Mouse (Mus musculus): ENCODE results near the gene Rab3d. TPM values are rescaled to one million over a fixed set of nuclear protein-coding genes. Genes with fewer than 3 reads are reported as not detected.

The Rab3d gene
- polyA plus RNA-seq, 1 experiment from 2014 or later: 22.1 TPM

DNA sequence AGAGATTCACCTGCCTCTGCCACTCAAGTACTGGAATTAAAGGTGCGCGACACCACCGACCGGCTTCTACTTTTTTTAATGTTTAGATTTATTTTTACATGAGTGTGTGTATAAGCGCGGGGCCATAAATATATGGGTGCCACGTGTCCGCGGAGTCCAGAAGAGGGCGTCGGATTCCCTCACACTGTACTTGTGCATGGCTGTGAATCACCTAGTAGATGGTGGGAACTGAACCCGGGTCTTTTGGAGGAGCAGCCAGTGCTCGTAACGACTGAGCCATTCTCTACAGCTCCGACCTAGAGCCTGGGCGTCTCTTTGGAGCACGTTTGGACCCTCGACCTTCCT lies 37.2 kb upstream of the Rab3d start:
- ChIA-PET POLR2A (no interaction called here), CTCF (interaction anchor here (1.0 to 1.4 kb wide), 2 partner anchors 43 to 47 kb away, joined by 3 to 4 read pairs; partner anchors contain the start of gene Ccdc151)
- ATAC-seq (peak; percentile 56), DNase-seq (ENCODE audit: low read depth, low spot score) (no peak)
- in situ Hi-C loops (cut with MboI; ENCODE audit: low pct_unique_long_range_greater_than_20kb): no loop called here
- TF ChIP-seq CTCF (IDR thresholded peaks at IDR 0.05): no peak
- no peaks in the 10 kb centered on the region for H3K27me3 ChIP-seq

DNA sequence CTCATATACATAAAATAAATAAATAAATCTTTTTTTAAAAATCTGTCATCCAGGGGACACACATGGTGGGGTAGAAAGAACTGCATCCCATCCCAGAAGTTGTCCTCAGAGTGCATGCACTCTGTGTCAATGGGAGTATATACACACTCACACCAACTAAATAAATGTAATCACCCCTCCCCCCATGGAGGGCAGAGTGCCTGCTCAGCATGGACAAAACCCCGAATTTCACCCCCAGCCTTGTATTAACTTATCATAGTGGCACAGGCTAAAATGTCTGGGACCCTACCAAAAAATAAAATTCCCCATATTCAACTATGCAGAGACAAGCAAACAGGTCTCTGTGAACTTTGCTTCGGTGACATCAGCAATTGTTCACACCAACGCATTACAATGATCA lies 36.6 kb upstream of the Rab3d start:
- ChIA-PET CTCF (interaction anchor here (1.4 kb wide), 1 partner anchor 44 kb away, joined by 3 read pairs; no protein-coding TSS in a partner anchor), POLR2A (no interaction called here)
- ATAC-seq: no peak
- DNase-seq (ENCODE audit: low read depth, low spot score): no peak
- H3K27me3 ChIP-seq: no peaks in the 10 kb centered on the region
- in situ Hi-C loops (cut with MboI; ENCODE audit: low pct_unique_long_range_greater_than_20kb): no loop called here
- TF ChIP-seq CTCF (IDR thresholded peaks at IDR 0.05): no peak

DNA sequence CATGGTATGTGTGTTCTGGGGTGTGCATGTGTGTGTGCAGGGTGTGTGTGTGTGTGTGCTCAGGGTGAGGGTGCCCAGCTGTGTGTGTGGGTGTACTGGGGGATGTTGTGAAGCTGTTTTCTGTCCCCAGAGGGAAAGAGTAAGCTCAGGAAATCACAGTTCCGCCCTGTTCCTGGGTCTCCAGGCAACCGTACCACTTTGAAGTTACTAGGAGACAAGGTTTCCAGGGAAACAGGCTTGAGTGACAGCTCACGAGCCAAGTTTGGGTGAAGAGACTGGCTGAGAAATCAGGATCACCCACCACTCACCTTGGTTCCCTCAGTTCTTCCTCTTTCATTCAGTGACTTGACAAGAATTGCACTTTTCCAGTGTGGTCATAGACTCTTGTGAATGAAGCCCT lies 35.6 kb upstream of the Rab3d start:
- no peak for ATAC-seq
- in situ Hi-C loops (cut with MboI; ENCODE audit: low pct_unique_long_range_greater_than_20kb): no loop called here
- POLR2A ChIA-PET: no interaction called here
- TF ChIP-seq CTCF (IDR thresholded peaks at IDR 0.05): no peak
- H3K27me3 ChIP-seq: no peaks in the 10 kb centered on the region
- CTCF ChIA-PET: no interaction called here
- DNase-seq (ENCODE audit: low read depth, low spot score): no peak

DNA sequence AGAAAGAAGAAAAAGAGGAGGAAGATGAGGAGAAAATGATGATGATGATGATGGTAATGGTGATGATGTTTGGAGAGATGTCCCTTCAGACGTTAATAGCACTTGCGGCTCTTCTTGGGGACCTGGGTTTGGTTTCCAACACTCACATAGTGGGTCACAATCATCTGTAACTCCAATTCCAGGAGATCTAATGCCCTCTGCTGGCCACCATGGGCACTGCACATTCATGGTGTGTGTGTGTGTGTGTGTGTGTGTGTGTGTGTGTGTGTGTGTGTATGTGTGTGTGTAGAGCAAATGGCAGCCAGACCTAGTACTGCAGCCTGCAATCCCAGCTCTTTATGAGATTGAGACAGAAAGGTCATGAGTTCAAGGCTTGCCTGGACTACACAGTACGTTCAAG lies 34.0 kb upstream of the Rab3d start:
- ATAC-seq: no peak
- no peaks in the 10 kb centered on the region for H3K27me3 ChIP-seq
- TF ChIP-seq CTCF (IDR thresholded peaks at IDR 0.05): no peak
- DNase-seq (ENCODE audit: low read depth, low spot score): no peak
- CTCF ChIA-PET: no interaction called here
- POLR2A ChIA-PET: no interaction called here
- in situ Hi-C loops (cut with MboI; ENCODE audit: low pct_unique_long_range_greater_than_20kb): no loop called here

DNA sequence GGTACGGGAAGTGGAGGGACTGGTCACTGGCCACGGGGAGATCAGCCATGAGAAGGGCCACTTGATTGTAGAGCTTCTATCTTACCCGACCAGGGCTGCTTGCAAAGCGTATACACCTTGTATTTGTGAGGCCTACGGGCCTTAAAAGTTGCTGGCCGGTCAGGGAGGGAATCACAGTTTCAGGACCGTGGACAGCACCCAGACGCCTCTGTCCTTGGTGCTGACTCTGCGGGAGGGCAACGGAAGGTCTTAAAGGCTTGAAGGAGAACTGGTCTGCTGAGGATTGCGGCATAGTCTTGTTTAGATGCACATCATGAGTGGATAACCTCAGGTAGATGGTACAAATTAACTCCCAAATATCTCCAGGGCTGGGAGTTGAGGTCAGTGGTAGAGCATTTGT lies 32.3 kb upstream of the Rab3d start:
- in situ Hi-C loops (cut with MboI; ENCODE audit: low pct_unique_long_range_greater_than_20kb): no loop called here
- ATAC-seq: no peak
- POLR2A ChIA-PET: no interaction called here
- no peak for DNase-seq (ENCODE audit: low read depth, low spot score)
- TF ChIP-seq CTCF (IDR thresholded peaks at IDR 0.05): no peak
- no peaks in the 10 kb centered on the region for H3K27me3 ChIP-seq
- CTCF ChIA-PET: no interaction called here

DNA sequence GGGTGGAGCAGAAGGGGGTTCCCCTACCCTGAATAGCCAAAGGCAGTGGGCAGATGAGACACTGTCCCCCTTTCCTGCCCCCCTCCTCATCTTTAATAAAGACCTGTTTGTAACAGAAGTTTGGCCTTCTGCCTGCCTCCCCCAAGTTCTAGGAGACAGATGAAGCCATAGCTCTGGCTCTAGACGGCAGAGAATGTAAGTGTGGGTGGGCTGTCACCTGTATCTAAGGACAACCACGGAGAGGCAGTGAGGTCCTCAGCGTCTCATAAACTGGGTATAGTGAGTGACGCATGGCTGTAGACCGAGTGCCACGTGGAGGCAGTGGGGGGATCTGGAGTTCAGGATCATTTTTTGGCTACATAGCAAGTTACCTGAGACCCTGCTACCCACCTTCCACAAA lies 30.8 kb upstream of the Rab3d start:
- ChIA-PET POLR2A (interaction anchor here (0.7 to 1.1 kb wide), 2 partner anchors 33 to 99 kb away, joined by 5 to 8 read pairs; no protein-coding TSS in a partner anchor), CTCF (no interaction called here)
- no peak for TF ChIP-seq CTCF (IDR thresholded peaks at IDR 0.05)
- no peak for ATAC-seq
- H3K27me3 ChIP-seq: no peaks in the 10 kb centered on the region
- in situ Hi-C loops (cut with MboI; ENCODE audit: low pct_unique_long_range_greater_than_20kb): no loop called here
- DNase-seq (ENCODE audit: low read depth, low spot score): no peak

DNA sequence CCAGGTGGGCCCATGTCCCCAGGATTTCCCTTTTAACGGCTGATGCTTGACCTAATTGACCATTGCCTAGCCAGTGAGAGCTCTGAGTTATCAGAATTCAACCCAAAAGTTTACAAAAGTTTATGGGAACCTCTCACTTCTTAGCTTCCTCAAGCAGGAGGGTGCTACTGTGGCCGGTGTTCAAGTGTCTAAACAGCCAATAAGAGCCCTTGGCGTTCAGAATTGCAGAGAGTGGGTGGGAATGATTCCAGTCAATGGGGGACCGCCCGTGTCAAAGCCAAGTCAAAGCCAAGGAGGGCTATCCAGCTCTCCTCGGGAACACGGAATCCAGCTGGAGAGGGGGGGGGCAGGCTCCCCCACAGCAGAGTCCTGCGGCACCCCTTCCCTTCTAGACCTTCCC lies 30.2 kb upstream of the Rab3d start:
- CTCF ChIA-PET: no interaction called here
- DNase-seq (ENCODE audit: low read depth, low spot score) (no peak), ATAC-seq (no peak)
- TF ChIP-seq CTCF (IDR thresholded peaks at IDR 0.05): no peak
- H3K27me3 ChIP-seq: no peaks in the 10 kb centered on the region
- in situ Hi-C loops (cut with MboI; ENCODE audit: low pct_unique_long_range_greater_than_20kb): no loop called here
- POLR2A ChIA-PET: interaction anchor here (1.1 kb wide), 1 partner anchor 32 kb away, joined by 8 read pairs; no protein-coding TSS in a partner anchor

DNA sequence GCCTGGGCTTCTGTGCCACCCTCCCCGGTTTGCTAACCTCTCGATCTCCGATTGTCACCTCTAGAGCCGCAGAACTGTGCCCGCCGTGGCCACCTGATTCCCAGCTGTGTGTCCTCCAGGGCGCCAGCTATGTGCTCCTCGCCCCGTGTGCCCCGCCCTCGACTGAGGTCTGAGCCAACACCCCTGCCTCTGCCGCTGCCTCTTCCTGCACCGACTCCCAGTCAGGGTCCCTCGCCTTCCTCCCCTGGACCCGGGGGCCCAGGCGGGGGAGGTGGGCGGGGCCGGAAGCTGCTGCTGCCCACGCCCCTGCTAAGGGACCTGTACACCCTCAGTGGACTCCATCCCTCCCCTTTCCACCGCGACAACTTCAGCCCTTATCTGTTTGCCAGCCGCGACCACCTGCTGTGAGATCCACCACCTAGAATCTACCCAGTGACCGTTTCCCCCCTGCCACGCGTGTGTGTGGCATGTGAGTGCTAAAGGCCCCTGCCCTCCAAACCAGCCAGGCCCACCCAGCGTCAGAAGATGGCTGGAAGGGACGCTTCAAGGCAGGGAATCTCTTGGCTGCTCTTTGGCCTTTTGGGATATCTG lies 29.6 kb upstream of the Rab3d start:
- no peak for TF ChIP-seq CTCF (IDR thresholded peaks at IDR 0.05)
- H3K27me3 ChIP-seq: no peaks in the 10 kb centered on the region
- ATAC-seq (no peak), DNase-seq (ENCODE audit: low read depth, low spot score) (no peak)
- CTCF ChIA-PET: no interaction called here
- POLR2A ChIA-PET: no interaction called here
- in situ Hi-C loops (cut with MboI; ENCODE audit: low pct_unique_long_range_greater_than_20kb): no loop called here

DNA sequence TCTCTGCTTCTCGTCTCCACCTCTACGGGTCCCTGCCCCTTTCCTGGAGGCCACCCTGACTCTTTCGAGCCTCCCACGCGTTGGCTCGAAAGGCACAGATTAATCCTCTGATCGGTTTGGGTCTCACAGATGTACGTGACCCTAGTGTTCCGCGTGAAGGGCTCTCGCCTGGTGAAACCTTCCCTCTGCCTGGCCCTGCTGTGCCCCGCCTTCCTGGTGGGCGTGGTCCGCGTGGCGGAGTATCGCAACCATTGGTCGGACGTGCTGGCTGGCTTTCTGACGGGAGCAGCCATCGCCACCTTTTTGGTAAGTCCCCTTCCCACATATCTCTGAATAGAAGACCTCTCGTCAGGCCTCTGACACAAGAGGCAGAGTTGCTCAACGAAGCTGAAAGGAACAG lies 26.3 kb upstream of the Rab3d start:
- POLR2A ChIA-PET: no interaction called here
- ATAC-seq (no peak), DNase-seq (ENCODE audit: low read depth, low spot score) (no peak)
- CTCF ChIA-PET: no interaction called here
- TF ChIP-seq CTCF (IDR thresholded peaks at IDR 0.05): no peak
- in situ Hi-C loops (cut with MboI; ENCODE audit: low pct_unique_long_range_greater_than_20kb): no loop called here
- H3K27me3 ChIP-seq: no peaks in the 10 kb centered on the region

DNA sequence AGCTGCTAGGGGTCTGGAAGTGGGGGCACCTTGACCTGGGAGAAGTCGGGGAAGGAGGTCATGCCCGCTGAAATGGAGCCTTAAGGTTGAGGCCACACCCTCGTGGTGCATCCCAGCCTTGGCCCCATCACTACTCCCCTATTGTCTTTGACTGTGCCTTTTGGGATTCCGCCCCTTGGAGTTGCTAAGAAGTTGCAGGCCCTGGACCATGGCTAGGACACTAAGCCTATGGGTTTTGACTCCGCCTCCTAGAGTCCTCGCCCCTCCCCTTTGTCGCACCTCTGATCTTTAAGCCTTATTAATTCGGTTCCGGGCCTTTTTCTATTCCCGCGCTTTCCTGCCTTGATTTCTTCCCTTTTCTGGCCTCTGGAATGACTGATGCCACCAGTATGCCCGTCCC lies 25.6 kb upstream of the Rab3d start:
- in situ Hi-C loops (cut with MboI; ENCODE audit: low pct_unique_long_range_greater_than_20kb): no loop called here
- H3K27me3 ChIP-seq: no peaks in the 10 kb centered on the region
- ChIA-PET CTCF (no interaction called here), POLR2A (no interaction called here)
- ATAC-seq (no peak), DNase-seq (ENCODE audit: low read depth, low spot score) (no peak)
- no peak for TF ChIP-seq CTCF (IDR thresholded peaks at IDR 0.05)

DNA sequence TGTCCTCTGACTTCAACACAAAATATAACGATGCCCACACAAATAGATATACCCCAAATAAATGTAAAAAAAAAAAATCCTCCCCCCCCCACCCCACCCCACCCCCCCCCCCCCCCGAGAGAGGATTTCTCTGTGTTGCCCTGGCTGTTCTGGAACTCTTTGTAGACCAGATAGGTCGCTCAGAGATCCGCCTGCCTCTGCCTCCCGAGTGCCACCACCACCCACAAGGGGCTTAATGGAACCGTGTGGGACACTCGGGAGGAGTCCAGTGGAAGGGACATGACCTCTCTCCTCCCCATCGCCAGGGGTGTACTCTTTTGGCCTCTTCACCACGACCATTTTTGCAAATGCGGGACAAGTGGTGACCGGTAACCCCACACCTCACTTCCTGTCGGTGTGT lies 25.1 kb upstream of the Rab3d start:
- no peaks in the 10 kb centered on the region for H3K27me3 ChIP-seq
- no peak for TF ChIP-seq CTCF (IDR thresholded peaks at IDR 0.05)
- ChIA-PET CTCF (no interaction called here), POLR2A (no interaction called here)
- ATAC-seq (no peak), DNase-seq (ENCODE audit: low read depth, low spot score) (no peak)
- in situ Hi-C loops (cut with MboI; ENCODE audit: low pct_unique_long_range_greater_than_20kb): no loop called here

DNA sequence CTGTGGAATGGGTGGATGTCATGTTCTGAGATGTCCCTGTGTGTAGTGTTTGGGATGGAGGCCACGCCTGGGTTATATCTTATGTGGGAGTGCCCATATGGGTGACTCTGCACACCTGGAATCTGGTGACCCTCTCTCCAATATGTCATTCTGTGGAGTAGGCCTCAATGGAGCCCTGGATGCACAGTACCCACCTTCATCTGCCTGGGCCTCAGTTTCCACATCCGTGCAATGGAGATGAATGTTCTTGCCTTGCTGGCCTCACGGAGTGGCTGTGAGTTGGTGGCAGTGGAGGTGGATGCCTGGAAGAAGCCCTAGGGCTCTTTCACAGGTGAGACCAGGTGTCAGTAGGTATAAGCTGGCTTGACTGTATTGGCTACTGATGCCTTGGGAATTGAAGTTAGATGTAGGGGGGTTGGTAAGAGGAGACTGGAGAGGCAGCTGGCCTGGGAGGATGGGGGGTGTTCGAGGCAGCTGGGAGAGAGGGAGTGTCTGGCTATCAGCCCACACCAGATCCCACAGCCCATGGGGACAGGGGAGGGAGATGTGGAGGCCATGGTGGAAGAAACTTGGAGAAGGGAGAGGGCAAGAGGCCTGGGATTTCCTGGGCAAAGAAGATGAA lies 20.4 kb upstream of the Rab3d start:
- POLR2A ChIA-PET: no interaction called here
- TF ChIP-seq CTCF (IDR thresholded peaks at IDR 0.05): no peak
- no peaks in the 10 kb centered on the region for H3K27me3 ChIP-seq
- in situ Hi-C loops (cut with MboI; ENCODE audit: low pct_unique_long_range_greater_than_20kb): no loop called here
- CTCF ChIA-PET: no interaction called here
- DNase-seq (ENCODE audit: low read depth, low spot score) (no peak), ATAC-seq (no peak)
